Comparison of ENCODE assay signal across 24 mouse cellular contexts in the genomic region with DNA sequence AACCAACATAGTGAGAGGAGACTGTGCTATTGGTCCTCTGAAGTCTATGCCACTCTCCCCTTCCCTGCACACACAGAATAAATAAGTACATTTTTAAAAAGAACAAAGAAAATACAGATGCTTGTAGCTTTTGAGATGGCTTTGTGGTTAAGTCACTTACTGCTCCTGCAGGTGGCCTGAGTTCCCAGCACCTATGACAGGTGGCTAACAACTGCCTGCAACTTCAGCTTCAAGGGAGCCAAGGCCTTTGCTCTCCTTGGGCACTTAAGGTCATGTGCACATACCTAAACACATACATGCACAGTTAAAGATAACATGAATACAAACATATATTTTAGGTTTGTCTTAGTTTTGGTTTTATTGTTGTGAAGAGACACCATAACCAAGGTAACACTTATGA. TPM values are rescaled to one million over a fixed set of nuclear protein-coding genes. Genes with fewer than 3 reads are reported as not detected.
DNase-seq lines count a peak whose midpoint lies in the region; ATAC-seq lines count a peak whose summit lies in the region.
"Had no signal": no experiment of that assay in that cellular context is flagged by ENCODE, and none has a peak within 500 bp of the region (broad histone marks: within the 10 kb centered on the region; RNA-seq: fewer than 3 reads in every experiment).

No protein-coding gene starts in this region.

- no peak overlapping the region for H3K4me3 ChIP-seq in heart, embryonic 11.5 days (ENCODE audit: low read depth, low read length)
- H3K4me3 ChIP-seq: embryonic facial prominence, embryonic 12.5 days; embryonic facial prominence, embryonic 15.5 days; gastrocnemius, adult 2 months; heart, embryonic 13.5 days had no signal

- no peaks in the 10 kb centered on the region for H3K27me3 ChIP-seq in heart, embryonic 11.5 days (ENCODE audit: control insufficient read depth, insufficient read depth, low read length)
- H3K27me3 ChIP-seq: embryonic facial prominence, embryonic 12.5 days; embryonic facial prominence, embryonic 15.5 days; heart, embryonic 13.5 days had no signal

- H3K4me2 ChIP-seq in heart, embryonic 11.5 days, result no peak overlapping the region
- H3K4me2 ChIP-seq: embryonic facial prominence, embryonic 12.5 days; embryonic facial prominence, embryonic 15.5 days; heart, embryonic 13.5 days; hindbrain, embryonic 14.5 days had no signal

- H3K36me3 ChIP-seq in heart, embryonic 11.5 days (ENCODE audit: control insufficient read depth, insufficient read depth, low read length), result no peaks in the 10 kb centered on the region
- H3K36me3 ChIP-seq: embryonic facial prominence, embryonic 12.5 days; embryonic facial prominence, embryonic 15.5 days; heart, embryonic 13.5 days had no signal

- DNase-seq in heart, adult 11 months, result peak; percentile 65
- DNase-seq in thymus, postnatal 10 days (ENCODE audit: low spot score in 2 of 2), result peak; percentile 25 to 27
- DNase-seq in thymus, postnatal 36 days, result peak; percentile 4 to 51
- DNase-seq in urinary bladder, postnatal 25 days (ENCODE audit: low spot score), result no peak
- DNase-seq in ovary, postnatal 10 days (ENCODE audit: low spot score), result no peak
- DNase-seq: adrenal gland, adult 8-10 months; adrenal gland, postnatal 25 days; cerebellum, adult 18-20 months; cerebellum, adult 9-10 months; cerebellum, postnatal 14 days; forebrain, postnatal 0 days; gastrocnemius, adult 2 months; gastrocnemius, postnatal 14 days; heart, adult 18-20 months; heart, postnatal 14 days; heart, postnatal 4 days had no signal

- no peaks in the 10 kb centered on the region for H3K4me1 ChIP-seq in heart, embryonic 11.5 days (ENCODE audit: control insufficient read depth, insufficient read depth, low read length)
- H3K4me1 ChIP-seq: embryonic facial prominence, embryonic 12.5 days; heart, embryonic 13.5 days had no signal

- no peaks in the 10 kb centered on the region for H3K9me3 ChIP-seq in heart, embryonic 11.5 days (replicated peaks; ENCODE audit: control insufficient read depth, low read length)
- H3K9me3 ChIP-seq: embryonic facial prominence, embryonic 12.5 days; embryonic facial prominence, embryonic 15.5 days; heart, embryonic 13.5 days had no signal

- no peak for ATAC-seq in heart, embryonic 11.5 days (replicated peaks; ENCODE audit: insufficient number of reproducible peaks, low FRiP score, low TSS enrichment)
- ATAC-seq: activated CD4-positive, CD25-positive, alpha-beta regulatory T cell, adult 4 months; forebrain, embryonic 14.5 days; forebrain, postnatal 0 days; hindbrain, postnatal 0 days had no signal

- H3K9ac ChIP-seq in heart, embryonic 11.5 days (ENCODE audit: low read depth, low read length), result no peak overlapping the region
- H3K9ac ChIP-seq: embryonic facial prominence, embryonic 12.5 days; embryonic facial prominence, embryonic 15.5 days; forebrain, postnatal 0 days; heart, embryonic 13.5 days; hindbrain, embryonic 14.5 days had no signal

- no peak overlapping the region for H3K27ac ChIP-seq in heart, embryonic 11.5 days (ENCODE audit: low read depth, low read length)
- H3K27ac ChIP-seq: embryonic facial prominence, embryonic 12.5 days; embryonic facial prominence, embryonic 15.5 days; gastrocnemius, adult 2 months; heart, embryonic 13.5 days; hindbrain, embryonic 14.5 days; hindbrain, postnatal 0 days had no signal

RNA-seq across cellular contexts. Expression of a gene that starts 16.8 kb away (rescaled TPM):
- 66.9 and 68.1 TPM in 2 replicates for polyA plus RNA-seq in heart, embryonic 11.5 days (2014; fragmentation: Nextera tagmentation; extraction: Ambion mirVana)

RNA-seq across cellular contexts. Expression of a gene that starts 17.0 kb away (rescaled TPM):
- 2.3 and 4.3 TPM in 2 replicates for polyA plus RNA-seq in heart, embryonic 11.5 days (2014; fragmentation: Nextera tagmentation; extraction: Ambion mirVana)

Comparison
In these comparisons a context has a peak if more than half of its experiments do, and no peak if none do; other contexts are left out.
1. DNase-seq: peak in heart, adult 11 months (single experiment), thymus, postnatal 10 days (2 of 2) and thymus, postnatal 36 days (2 of 2); none in urinary bladder, postnatal 25 days (single experiment) and ovary, postnatal 10 days (single experiment).